Mouse (Mus musculus) central nervous system, embryonic 18 days (tissue): ENCODE results near the gene Suz12. TPM values are rescaled to one million over a fixed set of nuclear protein-coding genes. Genes with fewer than 3 reads are reported as not detected.

Experiments used
- polyA plus RNA-seq: library from polyadenylated mRNA; depleted of rRNA; stranded (reverse); fragments of >200 nt; gene quantifications from 2 replicates; pipeline ENCODE4 v1.2.3, GENCODE M21; 2012; rRNA removed

Suz12 gene
- 25.7 and 27.1 TPM in 2 replicates for polyA plus RNA-seq

GRCm38 (mm10) chr11:79992592-79993355 is at the start of gene Suz12:
TSS of gene Suz12 (plus strand) at chr11:79993106.

DNA sequence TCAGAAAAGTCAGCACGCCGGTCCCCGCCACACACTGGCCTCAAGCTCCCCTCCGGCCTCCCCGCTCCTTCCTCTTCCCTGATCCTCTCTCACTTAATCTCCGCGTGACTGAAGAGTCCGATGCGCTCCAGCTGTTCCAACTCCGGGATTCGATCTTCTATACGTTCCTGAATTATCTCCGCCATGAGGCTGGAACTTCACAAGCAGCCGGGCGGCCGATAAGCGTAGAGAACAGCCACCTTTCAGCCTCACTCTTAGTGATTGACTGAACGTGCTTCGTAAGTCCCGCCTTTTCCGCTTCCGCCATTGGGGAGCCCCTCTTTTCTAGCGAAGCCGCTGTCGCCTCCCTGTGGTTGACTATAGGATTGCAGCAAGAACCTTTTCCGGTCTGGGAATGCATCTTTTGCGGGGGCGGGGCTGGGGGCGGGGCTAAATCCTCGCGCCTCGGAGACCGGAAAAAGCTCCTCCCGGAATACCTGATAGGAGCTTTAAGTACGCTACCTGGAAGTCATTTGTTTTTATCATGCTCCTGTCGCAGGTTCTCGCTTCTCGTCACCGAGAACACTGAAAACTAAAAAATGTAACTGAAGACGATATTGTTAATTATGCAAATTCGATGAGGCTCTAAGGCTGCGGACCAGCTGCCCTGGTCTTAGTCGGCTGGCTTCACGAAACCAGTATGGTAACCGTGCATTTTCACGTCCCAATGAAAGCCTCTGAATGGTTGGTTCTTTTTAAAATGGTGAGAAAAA is 30.6 kb upstream of the Suz12 start, which contains the start of gene Utp6:
Gene Utp6 (minus strand): TSS at position 266 of the 752 bp plus-strand sequence.

GRCm38 (mm10) chr11:80080826-80081728 is 88.2 kb downstream of the Suz12 start, which contains the start of gene Crlf3:
TSS of gene Crlf3 (minus strand) at chr11:80080991.

Other genes with a start within 250 kb of the Suz12 start
- 25.5 and 27.8 TPM in 2 replicates for gene Utp6, start 30.7 kb upstream of the Suz12 start, polyA plus RNA-seq
- gene Crlf3, start 87.9 kb downstream of the Suz12 start, polyA plus RNA-seq = 10.5 and 12.1 TPM in 2 replicates
- gene Atad5, start 96.3 kb downstream of the Suz12 start, polyA plus RNA-seq = 7.6 and 8.4 TPM in 2 replicates
- gene Tefm, start 149.1 kb downstream of the Suz12 start, polyA plus RNA-seq = 12.7 and 14.0 TPM in 2 replicates
- gene Adap2, start 161.0 kb downstream of the Suz12 start, polyA plus RNA-seq = 1.7 and 2.2 TPM in 2 replicates
- 1.8 and 2.2 TPM in 2 replicates for gene Rnf135, start 190.7 kb downstream of the Suz12 start, polyA plus RNA-seq
- gene Rhot1, start 215.9 kb downstream of the Suz12 start, polyA plus RNA-seq = 55.7 and 56.4 TPM in 2 replicates